Mouse (Mus musculus) activated CD4-positive, CD25-positive, alpha-beta regulatory T cell, adult 4 months (primary cell): Measurements from ENCODE around the gene Hlx. TPM values are rescaled to one million over a fixed set of nuclear protein-coding genes. Genes with fewer than 3 reads are reported as not detected.
A peak's percentile ranks its signal among the peaks of the same experiment; 100 is the strongest.

Source experiments
- ATAC-seq: one replicate; pipeline ENCODE4 v1.8.0; 2017
- polyA plus RNA-seq, 2 experiments: library from polyadenylated mRNA; unstranded; fragments of 100-300 nt; shearing (Covaris generic); gene quantifications; one replicate each; pipeline ENCODE4 v1.2.1; 2017

The Hlx gene
- polyA plus RNA-seq, 2 experiments from 2014 or later: not detected

DNA sequence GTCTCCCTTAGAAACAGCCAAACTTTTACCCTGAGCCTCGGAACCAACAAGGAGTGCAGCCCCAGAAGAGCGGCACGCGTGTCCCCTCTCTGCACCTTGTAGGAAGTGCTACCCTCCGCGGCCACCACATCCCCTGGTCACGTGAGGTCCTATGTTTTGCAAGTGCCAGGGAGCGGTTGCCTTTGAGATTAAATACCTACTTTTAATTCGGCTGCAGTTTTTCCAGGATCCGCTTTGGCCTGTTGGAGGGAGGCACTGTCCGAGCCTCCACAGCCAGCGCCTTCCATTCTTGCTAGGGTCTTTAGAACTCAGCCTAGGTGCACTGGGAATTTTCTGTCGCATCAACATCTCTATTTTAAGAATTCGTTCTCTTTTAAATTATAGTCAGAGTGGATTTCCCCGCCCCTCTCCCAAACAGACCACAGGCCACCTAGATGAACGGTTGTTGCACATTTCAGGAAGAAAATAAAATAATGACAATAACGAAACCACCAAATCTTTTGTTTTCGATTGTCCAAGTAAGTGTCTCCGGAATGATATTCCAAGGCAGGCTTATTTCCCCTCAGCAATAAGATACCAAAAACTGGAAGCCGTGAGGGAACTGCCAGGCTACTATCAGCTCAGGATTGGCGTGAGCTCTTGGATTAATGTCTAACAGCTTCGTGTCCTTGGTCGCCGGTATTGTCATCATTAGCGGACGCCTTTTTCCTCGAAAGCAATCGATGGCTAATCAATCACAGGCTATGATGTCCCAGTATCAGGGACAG is 1.1 kb upstream of the Hlx start:
- ATAC-seq: peak; percentile 34

DNA sequence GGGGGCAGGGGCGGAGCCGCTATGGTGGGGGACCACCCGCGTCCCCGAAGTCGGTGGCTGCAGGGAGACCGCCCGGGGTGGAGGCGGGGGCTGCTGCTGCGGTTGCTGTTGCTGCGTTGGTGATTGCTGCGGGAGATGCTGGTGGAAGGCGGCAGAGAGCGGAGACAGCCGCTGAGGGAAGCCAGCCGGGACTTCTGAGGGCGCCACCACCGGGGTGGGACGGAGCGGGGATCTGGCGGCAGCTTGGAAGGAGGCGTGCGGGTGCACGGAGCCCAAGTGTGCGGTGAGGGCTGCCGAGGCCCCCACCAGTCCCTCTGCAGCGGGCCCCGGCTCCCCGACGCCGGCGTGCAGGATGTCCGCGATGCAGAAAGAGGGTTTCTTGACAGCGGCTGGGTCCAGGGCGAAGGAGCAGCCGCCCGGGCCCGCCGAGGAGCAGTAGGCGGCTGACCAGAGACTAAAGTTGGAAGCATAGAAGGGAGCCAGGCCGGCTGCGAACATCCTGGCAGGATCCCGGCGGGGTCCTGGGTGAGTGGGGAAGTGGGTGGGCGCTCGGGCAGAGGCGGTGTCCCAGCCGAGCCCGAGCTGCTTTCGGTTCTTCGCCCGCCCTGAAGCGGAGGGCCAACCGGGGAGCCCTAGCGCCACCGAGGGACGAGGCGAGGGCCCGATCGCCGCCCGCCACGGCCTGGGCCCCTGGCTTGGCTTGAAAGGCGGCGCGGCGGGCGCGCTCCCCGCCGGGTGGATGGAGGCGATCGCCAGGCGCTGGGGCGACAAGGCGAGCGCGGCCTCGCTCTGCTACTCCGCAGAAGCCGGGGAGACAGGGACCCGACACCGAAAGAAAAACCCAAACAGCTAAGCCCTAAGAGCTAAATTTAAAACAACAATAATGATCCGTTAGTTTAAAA is 524 bp downstream of the Hlx start:
- peak; percentile 30 for ATAC-seq

DNA sequence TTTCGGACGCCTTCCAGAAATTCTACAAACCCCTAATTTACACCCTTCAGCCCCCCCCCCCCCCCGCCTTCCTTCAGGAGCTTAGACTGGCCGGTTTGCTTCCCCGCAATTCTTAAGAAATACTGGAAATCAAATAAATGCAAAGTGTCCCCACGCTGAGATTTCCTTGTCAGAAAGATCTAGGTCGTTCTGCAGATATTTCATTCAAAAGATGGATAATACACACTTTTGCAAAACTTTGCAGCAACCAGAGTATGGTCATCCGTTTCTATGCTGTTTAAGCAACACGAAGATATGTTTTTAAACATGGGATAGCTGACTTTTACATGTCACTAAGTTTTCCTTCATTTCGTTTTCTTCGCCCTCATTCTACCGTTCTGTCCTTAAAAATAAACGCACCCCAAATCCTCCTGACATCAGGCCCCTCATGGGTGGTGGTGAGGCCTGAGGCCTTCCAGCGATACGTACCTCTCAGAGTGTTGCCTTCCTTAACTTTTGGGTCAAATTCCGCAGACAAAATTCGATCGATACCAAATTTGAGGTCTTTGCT is 1.3 kb downstream of the Hlx start:
- ATAC-seq: no peak

DNA sequence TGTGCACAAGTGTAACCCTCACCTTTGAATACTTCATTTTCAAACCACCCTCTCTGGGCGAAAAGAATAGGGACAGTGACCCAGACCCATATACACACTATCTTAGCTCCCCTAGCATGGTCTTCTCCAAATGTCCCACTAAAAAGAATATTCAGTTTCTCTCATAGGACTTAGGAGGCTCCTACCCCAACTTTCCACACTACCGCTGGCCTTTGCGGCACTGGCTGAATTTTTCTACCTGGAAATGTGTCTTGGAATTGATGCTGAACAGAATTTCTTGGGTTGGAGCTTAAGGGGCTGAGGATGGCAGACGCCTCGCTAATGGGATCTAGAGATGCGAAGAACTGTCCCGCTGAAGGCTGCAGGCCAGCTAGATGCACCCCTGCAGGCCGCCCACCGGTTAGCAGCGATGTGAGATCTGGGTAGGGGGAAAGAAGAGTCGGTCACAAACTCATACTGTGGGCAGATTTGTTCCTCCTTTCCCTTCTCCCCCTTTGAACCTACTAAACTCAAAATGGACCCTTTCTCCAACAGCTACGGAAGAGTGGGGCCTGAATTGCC is 1.9 kb downstream of the Hlx start:
- no peak for ATAC-seq

DNA sequence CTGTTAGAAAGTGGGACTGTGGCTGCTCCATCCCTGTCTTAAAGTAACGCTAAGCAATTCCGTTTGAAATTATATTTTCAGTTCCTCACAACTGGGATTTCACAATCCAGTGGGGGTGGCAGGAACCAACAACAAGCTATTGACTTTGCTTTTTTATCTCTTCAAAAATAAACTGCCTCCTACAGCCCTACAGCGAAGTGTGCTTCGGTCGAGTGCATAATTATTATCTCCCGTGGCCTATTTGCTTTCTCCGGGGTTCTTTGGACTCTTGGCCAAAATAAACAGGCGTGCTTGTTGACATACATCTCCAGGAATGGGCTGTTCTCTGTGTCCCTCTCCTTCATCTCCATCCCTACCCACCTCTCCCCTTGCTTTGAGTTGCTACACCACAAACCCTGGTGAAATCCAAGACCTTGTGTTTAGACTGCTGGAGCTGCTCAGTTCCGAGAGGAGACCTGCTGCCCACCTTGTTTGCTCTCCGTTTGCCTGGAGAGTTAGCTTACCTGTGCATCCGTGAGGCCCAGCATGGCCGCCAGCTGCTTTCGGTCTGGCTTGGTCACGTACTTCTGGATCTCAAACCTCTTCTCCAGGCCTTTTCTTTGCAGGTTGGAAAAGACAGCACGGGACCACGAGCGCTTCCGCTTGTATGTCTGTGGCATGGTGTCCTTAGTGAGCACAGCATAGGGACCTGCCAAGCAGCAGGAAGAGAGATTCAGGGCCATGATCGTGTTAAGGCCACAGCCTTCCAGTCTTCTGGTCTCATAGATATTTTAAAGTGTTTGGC is 2.9 kb downstream of the Hlx start:
- ATAC-seq: no peak

DNA sequence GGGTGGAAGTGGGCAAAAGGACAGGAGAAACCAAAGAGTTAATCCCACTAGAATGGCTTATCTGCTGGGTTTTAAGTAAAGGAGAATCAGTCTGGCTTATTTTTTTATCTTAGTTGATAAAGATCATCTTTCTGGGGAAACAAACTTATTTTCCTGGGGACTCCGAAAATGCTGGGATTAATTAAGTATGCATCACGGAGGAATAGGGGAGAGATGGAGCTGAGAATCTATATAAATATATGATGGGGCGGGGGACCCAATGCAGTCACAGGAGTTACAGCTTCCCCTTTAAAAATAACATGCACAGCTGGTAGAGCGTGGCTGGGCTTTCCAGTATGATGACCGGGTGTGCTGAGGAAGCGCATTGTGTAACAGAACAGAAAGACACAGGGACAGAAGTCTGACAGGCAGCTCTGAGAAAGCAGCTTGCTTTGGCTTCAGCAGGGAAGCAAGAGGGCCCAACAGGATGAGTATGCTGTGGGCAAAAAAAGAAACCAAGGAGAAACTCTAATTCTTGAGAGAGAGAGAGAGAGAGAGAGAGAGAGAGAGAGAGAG is 3.8 kb downstream of the Hlx start:
- no peak for ATAC-seq

DNA sequence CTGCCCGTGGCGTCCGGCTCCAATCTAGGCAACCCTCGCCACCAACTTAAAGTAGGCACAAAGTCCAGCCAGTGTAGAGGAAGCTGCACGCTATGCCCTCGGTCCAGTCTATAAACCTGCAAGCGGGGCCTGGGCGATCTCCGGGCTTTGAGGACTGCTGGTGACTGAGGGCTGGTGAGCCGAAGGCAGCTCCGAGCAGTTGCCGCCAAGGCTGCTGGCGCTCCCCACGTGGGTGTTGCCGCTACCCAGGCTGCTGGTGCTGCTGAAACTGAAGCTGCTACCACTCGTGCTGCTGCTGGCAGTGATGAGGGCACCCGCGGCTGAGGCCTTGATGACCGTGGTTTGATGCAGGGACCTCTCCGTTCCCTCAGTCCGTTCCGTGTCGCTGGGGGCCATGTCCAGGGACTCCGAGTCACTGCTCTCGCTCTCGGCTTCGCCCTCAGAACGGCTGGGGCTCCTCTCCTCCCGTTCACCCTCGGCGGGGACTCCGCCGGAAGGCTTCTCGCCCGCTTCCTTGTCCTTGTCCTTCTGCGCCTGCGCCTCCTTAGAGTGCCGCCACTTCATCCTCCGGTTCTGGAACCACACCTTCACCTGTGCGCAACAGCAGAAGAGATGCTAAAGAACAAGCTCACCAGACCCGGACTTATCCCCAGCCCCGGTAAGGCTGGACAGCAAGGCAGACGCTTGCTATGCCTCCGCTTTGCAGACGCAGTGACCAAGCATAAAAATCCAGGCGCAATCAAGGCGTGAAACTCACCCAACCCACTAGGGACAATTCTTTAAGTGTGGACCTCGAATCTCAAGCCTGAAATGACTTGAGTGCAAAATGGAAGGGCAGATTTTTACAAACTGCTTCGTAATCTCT is 4.8 kb downstream of the Hlx start:
- ATAC-seq: no peak

DNA sequence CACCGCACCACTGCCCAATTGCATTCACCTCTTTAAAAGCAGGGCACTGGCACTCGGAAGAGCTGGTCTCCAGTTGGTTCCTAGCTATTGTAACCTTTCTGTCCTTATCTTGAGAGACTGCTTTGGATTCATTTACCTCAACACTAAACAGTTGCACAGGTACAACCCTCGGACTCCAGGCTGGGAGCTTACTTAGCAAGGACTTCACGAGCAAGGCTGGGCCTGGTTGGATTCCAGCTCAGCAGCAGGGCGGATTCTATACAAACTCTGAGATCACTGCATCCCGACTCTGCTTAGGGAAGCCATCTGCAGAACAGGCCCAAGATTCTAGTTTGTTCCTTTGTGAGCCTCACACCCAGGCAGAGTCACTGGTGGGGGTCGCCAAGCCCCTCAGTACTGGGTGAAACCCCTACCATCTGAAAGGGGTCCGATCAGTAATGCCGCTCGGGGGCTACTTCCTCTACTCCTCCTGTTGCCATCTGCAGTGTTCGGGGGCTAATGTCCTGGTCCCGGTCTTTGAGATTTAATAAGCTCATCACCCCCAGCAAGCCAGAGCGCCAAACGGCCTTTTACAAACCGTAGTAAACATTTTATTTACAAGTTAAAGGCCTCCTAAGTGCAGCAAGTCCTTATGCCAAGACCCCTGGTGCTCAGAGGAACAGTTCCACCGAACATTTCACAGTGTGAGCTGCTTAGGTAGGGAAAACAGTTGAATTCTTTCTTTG is 5.7 kb downstream of the Hlx start:
- no peak for ATAC-seq

DNA sequence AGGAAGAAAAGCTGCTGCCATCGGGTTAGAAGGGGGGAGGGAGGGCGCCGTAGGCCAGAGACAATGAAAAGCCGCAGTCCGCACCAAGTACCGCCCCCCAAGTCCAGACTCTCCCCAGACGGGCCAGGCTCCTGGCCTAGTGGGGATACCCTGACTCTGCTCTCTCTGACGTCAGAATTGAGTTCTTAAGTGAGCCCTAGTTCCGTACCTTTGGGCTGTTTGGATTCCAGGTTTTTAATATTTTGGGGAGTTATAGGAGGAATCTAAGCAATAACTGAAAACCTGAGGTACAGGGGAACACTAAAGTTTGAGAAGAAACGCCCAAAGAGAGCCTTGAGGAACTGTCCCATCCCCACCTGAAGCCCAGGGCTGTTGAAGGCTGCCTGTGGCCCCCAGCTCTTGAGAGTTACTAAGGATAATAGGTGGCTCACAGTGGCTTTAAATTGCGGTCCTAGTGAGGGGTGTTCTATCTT is 7.1 kb downstream of the Hlx start:
- no peak for ATAC-seq

DNA sequence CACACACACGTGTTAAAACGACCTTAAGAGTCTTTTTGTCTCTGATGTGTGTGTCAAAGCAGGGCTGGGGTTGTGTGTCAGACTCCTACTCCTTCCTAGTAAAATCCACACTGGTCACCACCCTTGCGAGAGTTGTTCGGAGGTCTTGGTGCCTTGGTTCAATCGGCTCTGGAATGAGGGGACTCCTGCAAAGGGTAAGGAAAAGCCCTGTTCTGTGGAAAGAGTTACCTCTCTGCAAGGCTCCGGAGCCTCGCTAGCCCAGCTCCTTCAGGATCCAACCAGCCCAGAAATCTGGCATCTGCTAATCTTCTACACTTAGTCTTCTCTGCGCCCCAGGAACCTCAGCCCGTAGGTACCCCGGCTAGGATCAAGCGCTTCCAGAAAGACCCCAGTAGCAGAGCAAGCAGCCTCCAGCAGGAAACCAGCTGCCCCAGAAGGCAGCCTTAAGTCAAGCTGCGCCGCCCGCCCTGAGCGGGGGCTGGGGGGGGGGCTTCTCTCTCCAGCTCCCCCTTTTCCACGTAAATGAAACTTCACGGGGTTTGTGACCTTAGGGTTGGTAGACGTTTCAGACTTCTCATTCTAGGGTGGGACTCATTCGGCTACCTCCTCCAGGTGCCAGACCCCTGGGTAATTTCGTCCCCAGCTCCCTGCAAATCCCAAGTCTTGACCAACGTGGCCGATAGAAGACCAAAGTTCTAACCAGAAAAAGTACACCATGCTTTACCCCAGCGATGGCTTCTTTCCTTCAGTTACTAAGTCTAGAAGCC is 7.7 kb downstream of the Hlx start:
- ATAC-seq: no peak

DNA sequence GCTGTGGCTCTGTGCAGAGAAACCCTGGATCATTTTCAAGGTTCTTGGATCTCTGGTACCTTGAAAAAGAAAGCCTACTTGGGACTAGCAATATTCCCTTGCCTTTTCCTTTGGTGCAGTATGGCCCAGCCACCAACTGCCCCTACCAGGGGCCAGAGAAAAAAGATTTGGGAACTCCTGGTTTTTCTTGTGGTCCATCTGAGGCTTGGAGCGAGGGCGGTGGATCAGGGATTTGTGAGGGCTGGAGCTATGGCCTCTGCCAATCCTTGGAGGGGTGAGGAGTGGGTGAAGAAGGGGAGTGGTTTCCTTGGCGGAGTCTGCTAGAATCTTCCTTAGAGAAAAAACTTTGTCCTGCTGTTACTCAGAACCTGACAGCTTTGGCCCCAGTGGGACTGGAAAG is 8.5 kb downstream of the Hlx start:
- no peak for ATAC-seq

DNA sequence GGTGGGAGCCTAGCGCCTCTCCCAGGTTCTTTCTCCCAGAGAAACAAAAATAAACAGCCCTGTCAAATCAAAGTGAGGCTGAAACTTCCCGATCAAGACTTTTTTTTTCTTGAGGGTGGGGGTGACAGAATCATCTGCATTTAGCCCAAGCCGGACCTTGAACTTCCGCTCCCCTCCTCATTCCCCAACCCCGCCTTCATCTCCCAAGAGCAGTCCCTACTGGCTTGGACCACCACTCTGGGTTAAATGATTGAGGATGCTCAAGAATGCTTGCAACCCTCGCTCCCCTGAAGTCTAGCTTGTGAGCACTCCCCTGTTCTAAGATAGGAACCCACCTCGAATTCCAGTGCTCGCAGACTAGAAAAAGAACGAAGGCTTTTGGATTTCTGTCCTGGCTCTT is 11.3 kb downstream of the Hlx start:
- no peak for ATAC-seq

DNA sequence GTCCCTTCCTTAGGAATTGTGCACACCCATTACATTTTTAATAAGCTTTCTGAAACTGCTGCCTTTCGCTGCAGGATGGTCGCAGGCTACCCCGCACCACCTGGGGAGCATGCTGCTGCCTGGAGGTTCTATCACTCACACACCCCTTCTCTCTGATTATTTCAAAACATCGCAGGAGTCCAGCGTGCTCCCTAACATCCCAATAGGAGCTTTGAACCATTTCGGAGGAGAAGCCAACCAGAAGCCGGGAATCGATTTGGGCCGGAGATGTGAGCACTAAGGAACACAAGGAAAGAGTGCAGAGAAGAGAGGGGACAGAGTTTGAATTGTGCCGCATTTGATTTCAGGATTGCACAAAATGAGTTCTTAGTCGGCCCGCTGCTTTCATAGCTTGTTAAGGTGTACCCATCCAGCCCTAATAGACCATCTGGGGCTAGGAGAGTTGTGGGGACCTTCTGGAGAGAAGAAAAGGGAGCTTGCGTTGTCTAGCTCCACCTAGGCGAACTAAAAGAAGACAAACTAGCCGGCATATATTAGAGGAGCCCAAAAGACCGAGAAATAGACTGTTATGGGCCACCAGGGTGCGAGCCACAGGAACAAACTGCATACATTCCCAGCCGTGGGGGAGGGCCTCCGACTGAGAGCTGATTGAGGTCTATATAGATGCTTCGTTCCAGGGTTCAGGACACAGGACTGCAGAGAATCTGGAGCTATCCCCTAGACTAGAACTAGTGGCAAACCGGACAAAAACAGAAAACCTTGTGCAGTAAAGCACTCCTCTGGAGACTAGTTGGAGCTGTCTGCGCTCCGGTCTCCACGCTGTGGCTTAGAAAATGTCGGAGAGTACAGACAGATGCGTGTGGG is 12.0 kb downstream of the Hlx start:
- ATAC-seq: no peak

DNA sequence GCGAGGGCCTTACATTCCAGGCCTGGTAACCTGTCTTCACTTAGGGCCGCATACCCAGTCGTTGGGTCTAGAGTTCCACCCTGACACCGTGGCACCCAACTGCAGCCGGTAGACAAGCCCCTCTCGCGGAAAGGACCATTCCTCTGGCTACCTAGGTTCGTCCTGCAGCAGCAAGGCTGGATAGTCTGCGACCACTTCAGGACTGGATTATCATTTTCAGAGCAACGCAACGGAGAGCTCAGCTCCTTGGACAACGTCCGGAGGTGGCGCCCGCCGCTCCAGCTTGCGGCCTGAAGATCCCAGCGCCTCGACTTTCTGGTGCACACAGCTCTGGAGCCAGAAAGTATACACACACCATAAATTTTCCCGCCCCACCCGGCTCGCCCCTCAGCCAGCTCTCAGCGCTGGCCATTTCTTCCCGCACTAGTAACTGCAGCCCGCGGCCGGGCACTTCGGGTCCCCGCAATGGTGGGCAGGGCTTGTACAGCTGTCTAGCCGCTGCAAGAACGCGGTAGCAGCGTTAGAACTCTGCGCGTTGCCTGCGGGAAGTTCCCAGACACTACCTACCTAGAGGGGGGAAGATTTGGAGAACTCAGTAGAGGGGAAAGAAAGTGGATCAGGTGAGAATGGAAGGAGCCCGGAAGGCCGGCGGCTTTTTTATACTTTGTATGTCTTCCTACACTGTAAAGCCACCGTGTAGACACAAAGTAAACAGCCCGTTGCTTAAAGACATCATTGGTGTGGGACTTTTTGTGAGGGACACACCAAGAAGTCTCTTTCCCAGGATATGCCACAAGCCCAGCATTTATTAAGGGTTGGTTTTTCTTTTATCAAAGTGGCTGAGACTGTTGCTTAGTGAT is 13.9 kb downstream of the Hlx start:
- no peak for ATAC-seq

DNA sequence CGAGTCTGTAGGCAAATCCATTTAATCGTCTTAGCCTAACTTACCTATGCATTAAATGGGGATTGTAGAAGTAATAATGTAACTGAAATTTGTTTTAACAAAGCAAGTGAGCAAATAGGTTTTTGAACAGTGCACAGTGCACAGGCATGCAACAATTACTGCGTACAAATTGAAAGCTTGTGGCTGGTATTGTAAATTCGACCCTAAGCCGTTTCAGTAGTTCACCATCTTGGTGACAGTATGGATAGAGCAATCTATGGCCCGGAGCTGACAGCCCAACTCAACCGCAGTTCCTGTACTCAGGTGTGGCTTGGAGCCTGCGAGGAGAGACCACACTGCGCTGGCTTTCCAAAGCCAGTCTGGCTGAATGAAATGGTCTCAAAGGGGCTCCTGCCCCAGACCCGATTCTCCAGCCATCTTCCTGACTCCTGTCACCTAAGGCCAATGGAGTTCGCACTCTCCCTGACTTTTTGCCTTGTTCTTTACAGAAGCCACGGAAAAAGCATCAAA is 14.7 kb downstream of the Hlx start:
- ATAC-seq: no peak

DNA sequence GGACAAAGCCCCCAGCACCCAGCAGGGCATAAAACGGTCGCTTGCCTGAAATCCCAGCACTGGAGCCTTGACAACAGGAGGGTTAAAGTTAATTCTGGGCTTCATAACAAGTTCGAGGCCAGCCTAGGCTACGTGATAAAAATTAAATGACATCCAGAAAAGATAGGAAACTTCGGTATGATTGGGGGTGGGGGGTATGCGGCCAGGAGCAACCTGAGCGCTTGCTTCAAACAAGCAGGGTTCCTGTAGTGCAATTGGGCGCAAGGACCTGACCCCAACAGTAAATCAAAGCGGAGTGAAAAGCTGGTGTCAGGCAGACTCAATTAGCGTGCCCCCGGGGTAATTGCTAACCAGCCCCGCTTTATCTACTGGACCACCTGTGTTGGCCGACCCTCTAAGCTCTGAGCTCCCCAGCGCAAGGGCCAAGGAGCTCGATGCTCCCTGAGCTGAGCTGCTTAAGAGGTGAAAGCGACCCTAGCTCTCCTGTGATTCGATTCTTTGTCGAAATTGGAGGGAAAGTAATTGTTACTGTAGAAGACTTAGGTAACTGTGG is 15.3 kb downstream of the Hlx start:
- no peak for ATAC-seq

DNA sequence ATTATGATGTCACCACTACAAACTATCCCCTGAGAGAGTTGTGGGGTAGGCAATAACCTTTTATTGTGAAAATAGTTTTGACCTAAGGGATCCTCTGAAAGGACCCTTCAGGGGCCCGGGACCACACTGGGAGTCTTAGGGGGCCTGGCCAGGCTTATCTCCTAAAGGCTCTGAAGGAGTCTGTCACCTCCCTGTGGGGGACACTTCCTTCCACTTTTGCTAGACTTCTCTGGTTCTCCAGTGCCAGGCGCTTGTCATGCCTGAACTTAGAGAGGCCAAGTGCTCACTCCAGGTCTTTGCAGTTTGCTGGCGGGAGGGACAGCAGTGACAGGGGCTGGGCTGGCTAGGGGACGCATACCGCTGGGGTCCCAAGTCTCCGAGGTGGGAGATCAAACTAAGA is 16.3 kb downstream of the Hlx start:
- no peak for ATAC-seq
